Mouse (Mus musculus) embryonic fibroblast, embryonic 13.5 days (primary cell): ENCODE measurements at regions not wholly inside any gene's neighbourhood (a gene's known extent, or its start where the extent isn't known, plus 50 kb on each side); places are given as distances from the start of the nearest gene placed in this dataset.

ENCODE experiments used
- CTCF ChIP-seq: IDR thresholded peaks from 2 replicates; pipeline ENCODE4 v1.5.1; 2011; ENCODE audit warnings: mild to moderate bottlenecking, control low read depth, low read length, moderate library complexity, borderline replicate concordance; ENCODE audit not compliant: insufficient read depth
- POLR2A ChIP-seq: IDR thresholded peaks from 2 replicates; pipeline ENCODE4 v1.6.1; 2011; ENCODE audit warnings: low read depth, mild to moderate bottlenecking, control low read depth, low read length, moderate library complexity

DNA sequence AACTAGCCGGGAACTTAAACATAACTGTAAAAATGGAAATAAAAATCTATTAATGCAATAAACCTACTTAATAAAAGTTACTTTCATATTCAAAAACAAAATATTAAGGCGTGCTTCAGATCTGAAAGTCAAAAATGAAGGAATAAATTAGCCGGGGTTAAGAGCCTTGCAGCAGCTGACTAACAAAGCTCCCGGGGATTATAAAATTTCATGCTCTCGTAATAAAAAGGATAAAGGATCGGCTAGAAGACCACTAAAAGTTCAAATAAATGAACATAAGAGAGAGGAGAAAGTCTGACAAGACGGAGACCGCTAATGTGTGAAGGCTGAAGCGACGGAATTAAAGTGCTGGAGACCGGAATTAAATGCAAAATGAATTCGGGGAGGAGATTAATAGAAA, 144.3 kb upstream of the Zfp64 start:
- TF ChIP-seq CTCF (no peak), POLR2A (no peak)
